Mouse (Mus musculus): ENCODE measurements around the gene Kcnj12.

The Kcnj12 gene

GRCm38 (mm10) chr11:61056871-61057270 is 34.5 kb downstream of the Kcnj12 start:
- no peak for DNase-seq (ENCODE audit: low read depth in 2 of 2, low spot score in 2 of 2)

GRCm38 (mm10) chr11:61059691-61060457 is 37.5 kb downstream of the Kcnj12 start:
- DNase-seq (ENCODE audit: low read depth in 2 of 2, low spot score in 2 of 2), result no peak

GRCm38 (mm10) chr11:61060634-61061033 is 38.3 kb downstream of the Kcnj12 start:
- DNase-seq (ENCODE audit: low read depth in 2 of 2, low spot score in 2 of 2), result no peak

GRCm38 (mm10) chr11:61062548-61063461 is 40.4 kb downstream of the Kcnj12 start:
- DNase-seq (ENCODE audit: low read depth in 2 of 2, low spot score in 2 of 2), result no peak

- no peak for DNase-seq (ENCODE audit: low read depth in 2 of 2, low spot score in 2 of 2)
Measured at GRCm38 (mm10) chr11:61063503-61063902, 41.1 kb downstream of the Kcnj12 start.

- DNase-seq (ENCODE audit: low read depth in 2 of 2, low spot score in 2 of 2), result no peak
Measured at GRCm38 (mm10) chr11:61065620-61066019, 43.3 kb downstream of the Kcnj12 start.

GRCm38 (mm10) chr11:61067133-61067835 is 44.9 kb downstream of the Kcnj12 start:
- DNase-seq (ENCODE audit: low read depth in 2 of 2, low spot score in 2 of 2), result no peak

GRCm38 (mm10) chr11:61068866-61069265 is 46.5 kb downstream of the Kcnj12 start:
- no peak for DNase-seq (ENCODE audit: low read depth in 2 of 2, low spot score in 2 of 2)

- no peak for DNase-seq (ENCODE audit: low read depth in 2 of 2, low spot score in 2 of 2)
Measured at GRCm38 (mm10) chr11:61069645-61070044, 47.3 kb downstream of the Kcnj12 start.

- no peak for DNase-seq (ENCODE audit: low read depth in 2 of 2, low spot score in 2 of 2)
Measured at GRCm38 (mm10) chr11:61074646-61075317, 52.4 kb downstream of the Kcnj12 start.

- DNase-seq (ENCODE audit: low read depth in 2 of 2, low spot score in 2 of 2), result no peak
Measured at GRCm38 (mm10) chr11:61075361-61076326, 53.3 kb downstream of the Kcnj12 start.

GRCm38 (mm10) chr11:61081624-61082023 is 59.3 kb downstream of the Kcnj12 start:
- no peak for DNase-seq (ENCODE audit: low read depth in 2 of 2, low spot score in 2 of 2)

- DNase-seq (ENCODE audit: low read depth in 2 of 2, low spot score in 2 of 2), result no peak
Measured at GRCm38 (mm10) chr11:61090195-61090594, 67.8 kb downstream of the Kcnj12 start.

GRCm38 (mm10) chr11:61091192-61091591 is 68.8 kb downstream of the Kcnj12 start:
- no peak for DNase-seq (ENCODE audit: low read depth in 2 of 2, low spot score in 2 of 2)

GRCm38 (mm10) chr11:61091642-61092262 is 69.4 kb downstream of the Kcnj12 start:
- peak; percentile 22 to 42 for DNase-seq (ENCODE audit: low read depth in 2 of 2, low spot score in 2 of 2)

- DNase-seq (ENCODE audit: low read depth in 2 of 2, low spot score in 2 of 2), result no peak
Measured at GRCm38 (mm10) chr11:61098046-61098445, 75.7 kb downstream of the Kcnj12 start.

GRCm38 (mm10) chr11:61102397-61103339 is 80.3 kb downstream of the Kcnj12 start:
- DNase-seq (ENCODE audit: low read depth in 2 of 2, low spot score in 2 of 2), result no peak

GRCm38 (mm10) chr11:61104241-61104901 is 82.0 kb downstream of the Kcnj12 start:
- peak; percentile 52 to 58 for DNase-seq (ENCODE audit: low read depth in 2 of 2, low spot score in 2 of 2)

Measured in CD8-positive naive resting alpha-beta T cell, adult 2 months (primary cell).